Mouse (Mus musculus) CH12.LX (cell line): ENCODE measurements at regions not wholly inside any gene's neighbourhood (a gene's known extent, or its start where the extent isn't known, plus 50 kb on each side); places are given as distances from the start of the nearest gene placed in this dataset.

Source experiments
- DNase-seq: peaks from one replicate; pipeline ENCODE4 v3.0.0-alpha.2; 2013; ENCODE audit errors: extremely low read depth
- H3K27ac ChIP-seq: 2 replicates; pipeline ENCODE4 v1.5.1; 2012; ENCODE audit warnings: low read depth, mild to moderate bottlenecking, control low read depth, moderate library complexity; ENCODE audit not compliant: insufficient read depth
- H3K27me3 ChIP-seq: replicated peaks from 2 replicates; pipeline ENCODE3; 2012; ENCODE audit warnings: inconsistent platforms
- H3K36me3 ChIP-seq, 2 experiments: replicated peaks in 1 of 2; 2 replicates each; pipeline versions ENCODE3 to v1.6.1; 2012; ENCODE audit warnings: inconsistent platforms in 1 of 2, low read length in 1 of 2, mild to moderate bottlenecking in 1 of 2, mixed read lengths in 1 of 2, moderate library complexity in 1 of 2; ENCODE audit not compliant: control insufficient read depth in 1 of 2, insufficient read depth in 1 of 2
- H3K4me1 ChIP-seq, 2 experiments: 2 replicates each; pipeline ENCODE4 v1.6.1; 2012; ENCODE audit warnings: inconsistent platforms in 1 of 2, moderate library complexity in 1 of 2; ENCODE audit not compliant: insufficient read depth in 2 of 2, control insufficient read depth in 1 of 2
- H3K4me2 ChIP-seq: 2 replicates; pipeline ENCODE4 v1.6.1; 2012; ENCODE audit warnings: low read depth, mild to moderate bottlenecking, control low read depth; ENCODE audit not compliant: poor library complexity, insufficient read depth, severe bottlenecking
- H3K4me3 ChIP-seq, 3 experiments: fragments of 150-350 bp in 1 of 3; sonication (generic) in 1 of 3; replicated peaks in 1 of 3; 2 replicates each; pipeline versions ENCODE3 to v1.5.1; 2011 to 2012; ENCODE audit warnings: low read depth in 2 of 3, low read length in 2 of 3, mild to moderate bottlenecking in 2 of 3, moderate library complexity in 2 of 3, control low read depth in 1 of 3, improper control_type of control experiment in 1 of 3, inconsistent platforms in 1 of 3, mixed read lengths in 1 of 3; ENCODE audit not compliant: poor library complexity in 1 of 3
- H3K79me2 ChIP-seq: replicated peaks from 2 replicates; pipeline ENCODE4 v1.6.1; 2012; ENCODE audit warnings: mild to moderate bottlenecking, moderate library complexity; ENCODE audit not compliant: control insufficient read depth, poor library complexity, insufficient read depth, severe bottlenecking; ENCODE audit errors: extremely low read depth
- H3K9ac ChIP-seq: 2 replicates; pipeline ENCODE4 v1.6.1; 2012; ENCODE audit warnings: low read depth, mild to moderate bottlenecking, control low read depth, moderate library complexity; ENCODE audit not compliant: insufficient read depth
- H3K9me3 ChIP-seq: replicated peaks from 2 replicates; pipeline ENCODE3; 2012; ENCODE audit warnings: low read length, inconsistent platforms, mixed read lengths
- CHD1 ChIP-seq: IDR thresholded peaks from 2 replicates; pipeline ENCODE4 v1.6.1; 2012; ENCODE audit warnings: low read depth, low read length, improper control_type of control experiment, inconsistent platforms
- ELF1 ChIP-seq: IDR thresholded peaks from 2 replicates; pipeline ENCODE4 v1.6.1; 2014; ENCODE audit warnings: low read depth, mild to moderate bottlenecking, inconsistent platforms, low read length, improper control_type of control experiment
- EP300 ChIP-seq: IDR thresholded peaks from 2 replicates; pipeline ENCODE4 v1.6.1; 2011; ENCODE audit warnings: low read length, improper control_type of control experiment
- HCFC1 ChIP-seq: IDR thresholded peaks from 2 replicates; pipeline ENCODE4 v1.6.1; 2012; ENCODE audit warnings: low read depth, mild to moderate bottlenecking, inconsistent platforms, low read length, improper control_type of control experiment
- IRF4 ChIP-seq: IDR thresholded peaks from 2 replicates; pipeline ENCODE4 v1.6.1; 2014; ENCODE audit warnings: low read depth, mild to moderate bottlenecking, inconsistent platforms, low read length, improper control_type of control experiment
- JUND ChIP-seq: conservative IDR thresholded peaks from 2 replicates; pipeline ENCODE4 v1.6.1; 2011; ENCODE audit warnings: low read depth, low read length, improper control_type of control experiment
- KAT2A ChIP-seq: IDR thresholded peaks from 2 replicates; pipeline ENCODE4 v1.6.1; 2012; ENCODE audit warnings: low read length, improper control_type of control experiment, inconsistent platforms; ENCODE audit not compliant: insufficient replicate concordance
- MAFK ChIP-seq: IDR thresholded peaks from 2 replicates; pipeline ENCODE4 v1.6.1; 2011; ENCODE audit warnings: low read length, improper control_type of control experiment; ENCODE audit not compliant: insufficient replicate concordance
- MAX ChIP-seq: IDR thresholded peaks from 2 replicates; pipeline ENCODE4 v1.6.1; 2011; ENCODE audit warnings: low read length, improper control_type of control experiment
- MAZ ChIP-seq: IDR thresholded peaks from 2 replicates; pipeline ENCODE4 v1.6.1; 2012; ENCODE audit warnings: low read depth, mild to moderate bottlenecking, inconsistent platforms, low read length, improper control_type of control experiment, moderate library complexity
- MXI1 ChIP-seq: IDR thresholded peaks from 2 replicates; pipeline ENCODE4 v1.6.1; 2011; ENCODE audit warnings: mild to moderate bottlenecking, low read depth, low read length, improper control_type of control experiment
- MYC ChIP-seq: IDR thresholded peaks from 2 replicates; pipeline ENCODE4 v1.6.1; 2011; ENCODE audit warnings: low read depth, mild to moderate bottlenecking, improper control_type of control experiment, low read length
- NELFE ChIP-seq: IDR thresholded peaks from 2 replicates; pipeline ENCODE4 v1.6.1; 2011; ENCODE audit warnings: low read depth, low read length, improper control_type of control experiment
- NRF1 ChIP-seq: IDR thresholded peaks from 2 replicates; pipeline ENCODE4 v1.6.1; 2014; ENCODE audit warnings: low read depth, mild to moderate bottlenecking, inconsistent platforms, low read length, improper control_type of control experiment, moderate library complexity
- POLR2A ChIP-seq: IDR thresholded peaks from 2 replicates; pipeline ENCODE4 v1.6.1; 2011; ENCODE audit warnings: low read depth, mild to moderate bottlenecking, improper control_type of control experiment, low read length
- POLR2AphosphoS2 ChIP-seq: IDR thresholded peaks from 2 replicates; pipeline ENCODE4 v1.6.1; 2011; ENCODE audit warnings: low read depth, low read length, improper control_type of control experiment
- RAD21 ChIP-seq: IDR thresholded peaks from 2 replicates; pipeline ENCODE4 v1.6.1; 2011; ENCODE audit warnings: low read depth, mild to moderate bottlenecking, low read length, improper control_type of control experiment, moderate library complexity
- RCOR1 ChIP-seq: conservative IDR thresholded peaks from 2 replicates; pipeline ENCODE4 v1.6.1; 2012; ENCODE audit warnings: low read depth, mild to moderate bottlenecking, inconsistent platforms, low read length, improper control_type of control experiment
- SMC3 ChIP-seq: IDR thresholded peaks from 2 replicates; pipeline ENCODE4 v1.6.1; 2011; ENCODE audit warnings: low read depth, low read length, improper control_type of control experiment
- TBP ChIP-seq: conservative IDR thresholded peaks from 2 replicates; pipeline ENCODE4 v1.6.1; 2011; ENCODE audit warnings: low read depth, low read length, improper control_type of control experiment
- TCF12 ChIP-seq: IDR thresholded peaks from 2 replicates; pipeline ENCODE4 v1.6.1; 2014; ENCODE audit warnings: low read depth, mild to moderate bottlenecking, inconsistent platforms, low read length, improper control_type of control experiment
- USF1 ChIP-seq: IDR thresholded peaks from 2 replicates; pipeline ENCODE4 v1.6.1; 2014; ENCODE audit warnings: low read depth, mild to moderate bottlenecking, inconsistent platforms, low read length, improper control_type of control experiment
- USF2 ChIP-seq: conservative IDR thresholded peaks from 2 replicates; pipeline ENCODE4 v1.6.1; 2011; ENCODE audit warnings: low read depth, low read length, improper control_type of control experiment
- ZKSCAN1 ChIP-seq: IDR thresholded peaks from 2 replicates; pipeline ENCODE4 v1.6.1; 2012; ENCODE audit warnings: low read depth, inconsistent platforms, low read length, improper control_type of control experiment, borderline replicate concordance
- ZMIZ1 ChIP-seq: IDR thresholded peaks from 2 replicates; pipeline ENCODE4 v1.6.1; 2012; ENCODE audit warnings: low read depth, mild to moderate bottlenecking, inconsistent platforms, low read length, improper control_type of control experiment
- ZNF384 ChIP-seq: IDR thresholded peaks from 2 replicates; pipeline ENCODE4 v1.6.1; 2012; ENCODE audit warnings: low read depth, low read length, improper control_type of control experiment, inconsistent platforms
- dilution Hi-C: fragments of 300-500 bp; cut with MboI; formaldehyde crosslinking; loops from 2 replicates; pipeline ENCODE4 v1.14.3; 2020; ENCODE audit warnings: low sequenced_read_pairs; ENCODE audit not compliant: extremely low pct_unique_long_range_greater_than_20kb, extremely low pct_ligation_motif_present
- in situ Hi-C: fragments of 300-500 bp; cut with MboI; formaldehyde crosslinking; loops from 3 replicates; pipeline ENCODE4 v1.14.3; 2019; ENCODE audit warnings: low sequenced_read_pairs, low pct_ligation_motif_present, low pct_unique_long_range_greater_than_20kb, mixed read lengths

- TF ChIP-seq MAX (no peak), MYC (no peak), ZNF384 (no peak), JUND (no peak), ELF1 (no peak), SMC3 (no peak), MAZ (no peak), USF2 (no peak), TBP (no peak), KAT2A (no peak), EP300 (no peak), RCOR1 (no peak), IRF4 (no peak), CHD1 (no peak), MAFK (no peak), RAD21 (no peak), NRF1 (no peak), USF1 (no peak), TCF12 (no peak), ZKSCAN1 (no peak)
- TF ChIP-seq, all 38 proteins: peak for 0
- dilution Hi-C loops, result no loop called here
- no peaks in the 10 kb centered on the region for H3K79me2 ChIP-seq
Measured at GRCm38 (mm10) chr2:174191071-174191470, 80.9 kb downstream of the Npepl1 start.

GRCm38 (mm10) chr2:174191516-174191915 is 81.4 kb downstream of the Npepl1 start:
- in situ Hi-C loops (no loop called here), dilution Hi-C loops (no loop called here)
- H3K27me3 ChIP-seq, result peaks cover 71% of the 10 kb centered on the region

More at GRCm38 (mm10) chr2:174191071-174191470, 80.9 kb downstream of the Npepl1 start:
- H3K9me3 ChIP-seq, result peaks cover 7% of the 10 kb centered on the region
- H3K27ac ChIP-seq, result no peak overlapping the region
- H3K9ac ChIP-seq, result no peak overlapping the region
- H3K36me3 ChIP-seq, result no peaks in the 10 kb centered on the region
- in situ Hi-C loops, result no loop called here
- no peaks in the 10 kb centered on the region for H3K4me1 ChIP-seq
- no peak overlapping the region for H3K4me3 ChIP-seq
- DNase-seq, result no peak
- no peak overlapping the region for H3K4me2 ChIP-seq
- peaks cover 74% of the 10 kb centered on the region for H3K27me3 ChIP-seq

More at GRCm38 (mm10) chr2:174191516-174191915, 81.4 kb downstream of the Npepl1 start:
- no peak overlapping the region for H3K4me3 ChIP-seq
- no peak overlapping the region for H3K4me2 ChIP-seq
- no peak for TF ChIP-seq ZMIZ1
- TF ChIP-seq TCF12, result no peak
- no peak for TF ChIP-seq HCFC1
- no peak for TF ChIP-seq RAD21
- TF ChIP-seq USF2, result no peak
- TF ChIP-seq NELFE, result no peak
- no peak for TF ChIP-seq JUND
- no peak for TF ChIP-seq POLR2AphosphoS2
- no peak for TF ChIP-seq EP300
- TF ChIP-seq MXI1, result no peak
- TF ChIP-seq RCOR1, result no peak
- no peak for TF ChIP-seq POLR2A
- TF ChIP-seq, all 38 proteins: peak for 0
- Histone ChIP-seq H3K27ac (no peak overlapping the region), H3K36me3 (no peaks in the 10 kb centered on the region), H3K79me2 (no peaks in the 10 kb centered on the region), H3K9ac (no peak overlapping the region), H3K9me3 (peaks cover 7% of the 10 kb centered on the region), H3K4me1 (no peaks in the 10 kb centered on the region)
- DNase-seq, result no peak
